Mouse (Mus musculus): ENCODE data around the gene Gm7137. TPM values are rescaled to one million over a fixed set of nuclear protein-coding genes. Genes with fewer than 3 reads are reported as not detected.
"Not testable (repeated sequence)": the region's sequence is repeated elsewhere in the genome, so short reads cannot be mapped to it uniquely, and the experiment has no call there.

The Gm7137 gene
- total RNA-seq, 2 experiments from 2014 or later: not detected

DNA sequence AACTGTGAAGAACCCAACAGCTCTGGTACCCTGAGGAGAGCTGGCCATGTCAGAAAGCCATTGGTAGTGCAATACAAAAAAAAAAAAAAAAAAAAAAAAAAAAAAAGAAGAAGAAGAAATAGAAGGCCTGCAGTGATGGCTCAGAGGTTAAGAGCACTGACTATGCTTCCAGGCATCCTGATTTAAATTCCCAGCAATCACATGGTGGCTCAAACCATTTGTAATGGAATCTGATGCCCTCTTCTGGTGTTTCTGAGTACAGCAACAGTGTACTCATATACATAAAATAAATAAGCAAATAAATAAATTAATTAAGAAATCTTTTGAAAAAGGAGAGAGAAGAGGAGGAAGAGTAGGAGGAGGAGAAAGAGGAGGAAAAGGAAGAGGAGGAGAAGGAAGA, 34.6 kb downstream of the Gm7137 start:
- intact Hi-C loops (cut with DNase I): no loop called here
- no peak for DNase-seq

DNA sequence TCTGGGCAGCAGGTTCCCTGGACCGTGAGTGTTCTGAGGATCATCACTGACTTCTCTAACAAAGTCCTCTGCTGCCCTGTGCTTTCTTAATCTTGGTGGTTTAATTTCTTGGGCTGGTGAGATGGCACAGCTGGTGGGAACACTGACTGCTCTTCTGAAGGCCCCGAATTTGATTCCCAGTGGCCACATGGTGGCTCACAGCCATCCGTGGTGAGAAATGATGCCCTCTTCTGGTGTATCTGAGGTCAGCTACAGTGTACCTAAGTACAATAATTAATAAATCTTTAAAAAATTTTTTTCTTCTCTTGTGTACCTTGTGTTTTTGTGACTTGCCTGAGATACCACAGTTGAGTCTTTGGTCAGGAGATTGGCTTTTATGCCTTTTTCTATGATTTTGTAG, 35.7 kb downstream of the Gm7137 start:
- intact Hi-C loops (cut with DNase I); DNase-seq: not testable (repeated sequence)

- intact Hi-C loops (cut with DNase I); DNase-seq: not testable (repeated sequence)
These were observed 36.7 kb downstream of the Gm7137 start, which contains the start of gene Gm9736 for GRCm38 (mm10) chr10:77751254-77751653. Gm9736 (minus strand) TSS chr10:77751354.

DNA sequence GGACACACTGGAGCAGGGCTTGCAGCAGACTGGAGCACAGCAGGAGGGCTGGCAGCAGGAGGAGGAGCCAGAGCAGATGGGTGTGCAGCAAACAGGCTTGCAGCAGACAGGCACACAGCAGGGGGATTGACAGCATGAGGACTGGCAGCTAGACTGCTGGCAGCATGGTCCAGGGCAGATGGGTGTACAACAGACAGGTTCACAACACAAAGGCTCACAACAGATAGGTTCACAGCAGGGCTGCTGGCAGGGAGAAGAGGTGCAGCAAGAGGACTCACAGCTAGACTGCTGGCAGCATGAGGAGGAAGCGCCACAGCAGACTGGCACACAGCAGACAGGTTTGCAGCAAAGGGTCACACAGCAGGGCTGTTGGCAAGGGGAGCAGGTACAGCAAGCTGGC, 37.3 kb downstream of the Gm7137 start:
- DNase-seq; intact Hi-C loops (cut with DNase I): not testable (repeated sequence)

DNA sequence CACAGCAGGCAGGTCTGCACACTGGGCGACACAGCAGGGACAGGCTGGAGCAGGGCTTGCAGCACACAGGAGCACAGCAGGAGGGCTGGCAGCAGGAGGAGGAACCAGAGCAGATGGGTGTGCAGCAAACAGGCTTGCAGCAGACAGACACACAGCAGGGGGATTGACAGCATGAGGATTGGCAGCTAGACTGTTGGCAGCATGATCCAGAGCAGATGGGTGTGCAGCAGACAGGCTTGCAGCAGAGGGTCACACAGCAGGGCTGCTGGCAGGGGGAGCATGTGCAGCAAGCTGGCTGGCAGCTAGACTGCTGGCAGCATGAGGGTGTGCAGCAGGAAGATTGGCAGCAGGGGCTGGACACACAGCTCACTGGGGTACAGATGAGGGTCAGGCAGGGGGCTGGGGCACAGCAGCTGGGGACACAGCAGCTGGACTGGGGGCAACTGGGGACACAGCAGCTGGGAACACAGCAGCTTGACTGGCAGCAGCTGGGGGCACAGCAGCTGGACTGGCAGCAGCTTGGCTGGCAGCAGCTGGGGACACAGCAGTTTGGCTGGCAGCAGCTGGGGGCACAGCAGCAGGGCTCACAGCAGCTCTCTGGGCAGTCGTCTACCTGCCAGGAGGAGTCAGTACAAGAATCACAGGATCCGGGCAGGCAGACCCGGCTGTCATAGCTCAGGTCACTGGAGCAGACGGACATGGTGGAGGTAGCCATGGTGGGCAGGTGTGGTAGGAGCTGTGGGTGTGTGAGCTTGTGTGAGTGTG, 45.9 kb downstream of the Gm7137 start, which contains the start of gene Gm18596:
Gene Gm18596 (minus strand): TSS at position 715 of the 765 bp plus-strand sequence.
- intact Hi-C loops (cut with DNase I); DNase-seq: not testable (repeated sequence)

GRCm38 (mm10) chr10:77738929-77739328, 49.1 kb downstream of the Gm7137 start:
- intact Hi-C loops (cut with DNase I): no loop called here
- DNase-seq: no peak

Other genes with a start within 250 kb of the Gm7137 start
- 100 to 1,000 TPM; 137 to 138 TPM for gene Pttg1ip, start 206.5 kb downstream of the Gm7137 start, total RNA-seq (2021)
- gene Sumo3, start 182.1 kb downstream of the Gm7137 start, total RNA-seq (2021): 10 to 100 TPM; 52.9 to 58.9 TPM
- gene Gm49325, start 182.0 kb downstream of the Gm7137 start, total RNA-seq (2021): 10 to 100 TPM; 10.6 to 17.6 TPM
- gene Ube2g2, start 165.9 kb downstream of the Gm7137 start, total RNA-seq (2021): 10 to 100 TPM; 65.2 to 73.4 TPM
- not detected for gene Tspear, start 101.6 kb downstream of the Gm7137 start, total RNA-seq (2021)
- gene Gm19402, start 97.4 kb downstream of the Gm7137 start, total RNA-seq (2021): not detected
- gene Gm9508, start 91.0 kb downstream of the Gm7137 start, total RNA-seq (2021): not detected
- gene Gm10272, start 81.6 kb downstream of the Gm7137 start, total RNA-seq (2021): not detected
- not detected for gene Gm10024, start 76.7 kb downstream of the Gm7137 start, total RNA-seq (2021)
- gene Gm10142, start 72.4 kb downstream of the Gm7137 start, total RNA-seq (2021): not detected
- not detected for gene Krtap12-1, start 67.6 kb downstream of the Gm7137 start, total RNA-seq (2021)
- not detected for gene Gm10100, start 61.7 kb downstream of the Gm7137 start, total RNA-seq (2021)
- not detected for gene Gm18596, start 45.6 kb downstream of the Gm7137 start, total RNA-seq (2021)
- not detected for gene Gm9736, start 36.8 kb downstream of the Gm7137 start, total RNA-seq (2021)
- not detected for gene Gm3233, start 28.5 kb downstream of the Gm7137 start, total RNA-seq (2021)
- gene Gm3238, start 16.9 kb downstream of the Gm7137 start, total RNA-seq (2021): not detected
- not detected for gene Gm7138, start 11.3 kb downstream of the Gm7137 start, total RNA-seq (2021)
- not detected for gene Gm3250, start 5.7 kb downstream of the Gm7137 start, total RNA-seq (2021)
- gene Gm9639, start 6.9 kb upstream of the Gm7137 start, total RNA-seq (2021): not detected
- not detected for gene Gm19668, start 10.9 kb upstream of the Gm7137 start, total RNA-seq (2021)
- not detected for gene Gm9507, start 23.6 kb upstream of the Gm7137 start, total RNA-seq (2021)
- gene Gm2696, start 26.5 kb upstream of the Gm7137 start, total RNA-seq (2021): not detected
- not detected for gene Krtap10-4, start 38.9 kb upstream of the Gm7137 start, total RNA-seq (2021)
- not detected for gene Krtap10-10, start 47.7 kb upstream of the Gm7137 start, total RNA-seq (2021)
- not detected for gene Gm36176, start 58.6 kb upstream of the Gm7137 start, total RNA-seq (2021)
- gene Gm10318, start 64.7 kb upstream of the Gm7137 start, total RNA-seq (2021): not detected
- not detected for gene Gm3285, start 73.8 kb upstream of the Gm7137 start, total RNA-seq (2021)
- under 1 TPM; 0.54 to 0.94 TPM for gene Lrrc3, start 114.3 kb upstream of the Gm7137 start, total RNA-seq (2021)
- 1 to 10 TPM in 1 of 2 experiments, under 1 TPM in 1; 0.31 to 1.5 TPM for gene Trpm2, start 182.4 kb upstream of the Gm7137 start, total RNA-seq (2021)
- gene 1810043G02Rik, start 190.3 kb upstream of the Gm7137 start, total RNA-seq (2021): 10 to 100 TPM in 1 of 2 experiments, 1 to 10 TPM in 1; 9.3 to 10.3 TPM
- gene Pfkl, start 221.9 kb upstream of the Gm7137 start, total RNA-seq (2021): 100 to 1,000 TPM in 1 of 2 experiments, 10 to 100 TPM in 1; 97.8 to 116 TPM